10 mouse cellular contexts compared by ENCODE assay signal in genomic region chr4:124451131-124451530, GRCm38 (mm10).
DNase-seq lines count a peak whose midpoint lies in the region; ATAC-seq and TF ChIP-seq lines count a peak whose summit lies in the region.
"Had no signal": no experiment of that assay in that cellular context is flagged by ENCODE, and none has a peak within 500 bp of the region (broad histone marks: within the 10 kb centered on the region; RNA-seq: fewer than 3 reads in every experiment).

No protein-coding gene starts in this region.

- DNase-seq in cerebellum, adult 18-20 months, result peak; percentile 2 to 10
- no peak for DNase-seq in cerebellum, postnatal 36 days
- DNase-seq in layer of hippocampus, adult 9-11 months, result peak; percentile 16
- no peak for DNase-seq in layer of hippocampus, adult 2 months (ENCODE audit: low spot score in 2 of 2)
- peak; percentile 79 for DNase-seq in embryo, embryonic 11 days
- DNase-seq in midbrain, embryonic 14.5 days, result peak; percentile 52
- no peak for DNase-seq in lung, postnatal 10 days
- DNase-seq in c-Kit-positive CD71-positive TER-119-positive erythroid progenitor cells, embryonic 14.5 days (ENCODE audit: low spot score), result no peak

- H3K27me3 ChIP-seq in midbrain, embryonic 14.5 days (ENCODE audit: control insufficient read depth, insufficient read depth, low read length), result no peaks in the 10 kb centered on the region; the same call in none of the 2 replicates

- WGBS in midbrain, embryonic 14.5 days, result 3% methylated on average over 3 of the region's 3 CpGs

- H3K4me1 ChIP-seq in midbrain, embryonic 14.5 days (ENCODE audit: control insufficient read depth, insufficient read depth, low read length), result peaks cover 14% of the 10 kb centered on the region

- H3K4me2 ChIP-seq in midbrain, embryonic 14.5 days (ENCODE audit: low read length), result no peak overlapping the region
- H3K4me2 ChIP-seq: heart, embryonic 13.5 days had no signal

- no peaks in the 10 kb centered on the region for H3K36me3 ChIP-seq in midbrain, embryonic 14.5 days (ENCODE audit: control insufficient read depth, insufficient read depth, low read length)
- H3K36me3 ChIP-seq: heart, embryonic 13.5 days had no signal

- no peak for TF ChIP-seq CTCF in layer of hippocampus, adult 2 months (conservative IDR thresholded peaks at IDR 0.05)

- no peak for ATAC-seq in midbrain, embryonic 14.5 days (ENCODE audit: low FRiP score, low TSS enrichment)

- no peak overlapping the region for H3K4me3 ChIP-seq in layer of hippocampus, adult 2 months
- no peak overlapping the region for H3K4me3 ChIP-seq in midbrain, embryonic 14.5 days (replicated peaks; ENCODE audit: low read depth, low read length)
- H3K4me3 ChIP-seq: heart, embryonic 13.5 days; myocyte had no signal

- H3K27ac ChIP-seq in layer of hippocampus, adult 2 months, result no peak overlapping the region
- H3K27ac ChIP-seq in midbrain, embryonic 14.5 days (replicated peaks; ENCODE audit: low read depth, low read length), result no peak overlapping the region
- H3K27ac ChIP-seq: heart, embryonic 13.5 days had no signal

- no peak overlapping the region; the same call in 1 of the 2 replicates for H3K9ac ChIP-seq in midbrain, embryonic 14.5 days (replicated peaks; ENCODE audit: low read length)
- H3K9ac ChIP-seq: heart, embryonic 13.5 days had no signal

- H3K9me3 ChIP-seq in midbrain, embryonic 14.5 days (ENCODE audit: control insufficient read depth, low read length), result no peaks in the 10 kb centered on the region; the same call in 1 of the 2 replicates
- H3K9me3 ChIP-seq: heart, embryonic 13.5 days had no signal

Comparison
In these comparisons a context has a peak if more than half of its experiments do, and no peak if none do; other contexts are left out.
1. DNase-seq: peak in cerebellum, adult 18-20 months (2 of 2), layer of hippocampus, adult 9-11 months (single experiment), embryo, embryonic 11 days (single experiment) and midbrain, embryonic 14.5 days (single experiment); none in cerebellum, postnatal 36 days (0 of 2), layer of hippocampus, adult 2 months (0 of 2), lung, postnatal 10 days (single experiment) and c-Kit-positive CD71-positive TER-119-positive erythroid progenitor cells, embryonic 14.5 days (single experiment).